Mouse (Mus musculus): ENCODE measurements at regions not wholly inside any gene's neighbourhood (a gene's known extent, or its start where the extent isn't known, plus 50 kb on each side); places are given as distances from the start of the nearest gene placed in this dataset.
A peak's percentile ranks its signal among the peaks of the same experiment; 100 is the strongest.

GRCm38 (mm10) chr17:88116321-88116720 lies 51.2 kb upstream of the Fbxo11 start:
- Histone ChIP-seq H3K36me3 (replicated peaks) (no peaks in the 10 kb centered on the region), H3K4me1 (no peaks in the 10 kb centered on the region), H3K9me3 (no peaks in the 10 kb centered on the region), H3K27me3 (replicated peaks) (no peaks in the 10 kb centered on the region), H3K27ac (no peak overlapping the region), H3K9ac (no peak overlapping the region), H3K4me2 (no peak overlapping the region), H3K4me3 (no peak overlapping the region)
- ATAC-seq (replicated peaks): no peak
- 89% methylated on average over 4 of the region's 4 CpGs for WGBS

- 93% methylated on average over 4 of the region's 4 CpGs for WGBS
- Histone ChIP-seq H3K9me3 (no peaks in the 10 kb centered on the region), H3K27ac (no peak overlapping the region), H3K4me1 (no peaks in the 10 kb centered on the region), H3K27me3 (replicated peaks) (no peaks in the 10 kb centered on the region), H3K9ac (no peak overlapping the region), H3K4me2 (no peak overlapping the region), H3K4me3 (no peak overlapping the region), H3K36me3 (replicated peaks) (no peaks in the 10 kb centered on the region)
- no peak for ATAC-seq (replicated peaks)
These were observed 53.6 kb upstream of the Fbxo11 start for GRCm38 (mm10) chr17:88118714-88119113.

- Histone ChIP-seq H3K4me3 (no peak overlapping the region), H3K27ac (no peak overlapping the region), H3K36me3 (replicated peaks) (no peaks in the 10 kb centered on the region), H3K9me3 (no peaks in the 10 kb centered on the region), H3K9ac (no peak overlapping the region), H3K4me2 (no peak overlapping the region), H3K4me1 (no peaks in the 10 kb centered on the region), H3K27me3 (replicated peaks) (no peaks in the 10 kb centered on the region)
- WGBS: 94% methylated on average over 3 of the region's 3 CpGs
- no peak for ATAC-seq (replicated peaks)
These were observed 58.6 kb upstream of the Fbxo11 start for GRCm38 (mm10) chr17:88123711-88124110.

- Histone ChIP-seq H3K36me3 (replicated peaks) (no peaks in the 10 kb centered on the region), H3K4me1 (no peaks in the 10 kb centered on the region), H3K4me2 (no peak overlapping the region), H3K4me3 (no peak overlapping the region), H3K27me3 (replicated peaks) (no peaks in the 10 kb centered on the region), H3K9me3 (no peaks in the 10 kb centered on the region), H3K27ac (no peak overlapping the region), H3K9ac (no peak overlapping the region)
- no peak for ATAC-seq (replicated peaks)
- 88% methylated on average over 2 of the region's 2 CpGs for WGBS
These were observed 62.0 kb upstream of the Fbxo11 start for GRCm38 (mm10) chr17:88127126-88127525.

GRCm38 (mm10) chr17:88131297-88131696 lies 66.2 kb upstream of the Fbxo11 start:
- Histone ChIP-seq H3K27ac (no peak overlapping the region), H3K4me3 (no peak overlapping the region), H3K36me3 (replicated peaks) (no peaks in the 10 kb centered on the region), H3K4me2 (no peak overlapping the region), H3K9me3 (no peaks in the 10 kb centered on the region), H3K27me3 (replicated peaks) (no peaks in the 10 kb centered on the region), H3K4me1 (no peaks in the 10 kb centered on the region), H3K9ac (no peak overlapping the region)
- WGBS: 81% methylated on average over 4 of the region's 4 CpGs
- ATAC-seq (replicated peaks): no peak

GRCm38 (mm10) chr17:88131980-88132379 lies 66.9 kb upstream of the Fbxo11 start:
- 86% methylated on average over 5 of the region's 5 CpGs for WGBS
- Histone ChIP-seq H3K27me3 (replicated peaks) (no peaks in the 10 kb centered on the region), H3K27ac (no peak overlapping the region), H3K4me1 (no peaks in the 10 kb centered on the region), H3K36me3 (replicated peaks) (no peaks in the 10 kb centered on the region), H3K9ac (no peak overlapping the region), H3K4me3 (no peak overlapping the region), H3K4me2 (no peak overlapping the region), H3K9me3 (no peaks in the 10 kb centered on the region)
- ATAC-seq (replicated peaks): no peak

GRCm38 (mm10) chr17:88132601-88133346 lies 67.7 kb upstream of the Fbxo11 start:
- no peak for ATAC-seq (replicated peaks)
- Histone ChIP-seq H3K27me3 (replicated peaks) (no peaks in the 10 kb centered on the region), H3K27ac (no peak overlapping the region), H3K4me1 (no peaks in the 10 kb centered on the region), H3K36me3 (replicated peaks) (no peaks in the 10 kb centered on the region), H3K4me2 (no peak overlapping the region), H3K9me3 (no peaks in the 10 kb centered on the region), H3K4me3 (no peak overlapping the region), H3K9ac (no peak overlapping the region)
- WGBS: 79% methylated on average over 23 of the region's 23 CpGs

- no peak for ATAC-seq (replicated peaks)
- H3K36me3 ChIP-seq (replicated peaks): no peaks in the 10 kb centered on the region
- no peaks in the 10 kb centered on the region for H3K4me1 ChIP-seq
- no peaks in the 10 kb centered on the region for H3K27me3 ChIP-seq (replicated peaks)
- H3K4me2 ChIP-seq: no peak overlapping the region
- no peak overlapping the region for H3K27ac ChIP-seq
- H3K4me3 ChIP-seq: no peak overlapping the region
- no peak overlapping the region for H3K9ac ChIP-seq
- WGBS: 98% methylated on average over 2 of the region's 2 CpGs
- no peaks in the 10 kb centered on the region for H3K9me3 ChIP-seq
These were observed 69.5 kb upstream of the Fbxo11 start for GRCm38 (mm10) chr17:88134546-88134945.

- Histone ChIP-seq H3K4me2 (no peak overlapping the region), H3K4me3 (no peak overlapping the region), H3K27ac (no peak overlapping the region), H3K9ac (no peak overlapping the region), H3K9me3 (no peaks in the 10 kb centered on the region), H3K4me1 (0 out of 2 replicates have a peak, but pooled peaks cover 2% of the 10 kb centered on the region), H3K36me3 (replicated peaks) (no peaks in the 10 kb centered on the region), H3K27me3 (replicated peaks) (no peaks in the 10 kb centered on the region)
- no peak for ATAC-seq (replicated peaks)
- WGBS: 43% methylated on average over 12 of the region's 12 CpGs
These were observed 76.4 kb upstream of the Fbxo11 start for GRCm38 (mm10) chr17:88141538-88141937.

GRCm38 (mm10) chr17:88142003-88142402 lies 76.9 kb upstream of the Fbxo11 start:
- WGBS: 49% methylated on average over 8 of the region's 8 CpGs
- Histone ChIP-seq H3K4me3 (no peak overlapping the region), H3K27me3 (replicated peaks) (no peaks in the 10 kb centered on the region), H3K4me2 (no peak overlapping the region), H3K27ac (no peak overlapping the region), H3K4me1 (0 out of 2 replicates have a peak, but pooled peaks cover 2% of the 10 kb centered on the region), H3K9ac (no peak overlapping the region), H3K9me3 (no peaks in the 10 kb centered on the region), H3K36me3 (replicated peaks) (no peaks in the 10 kb centered on the region)
- no peak for ATAC-seq (replicated peaks)

GRCm38 (mm10) chr17:88142809-88143208 lies 77.7 kb upstream of the Fbxo11 start:
- Histone ChIP-seq H3K27ac (no peak overlapping the region), H3K4me2 (no peak overlapping the region), H3K4me3 (no peak overlapping the region), H3K4me1 (0 out of 2 replicates have a peak, but pooled peaks cover 2% of the 10 kb centered on the region), H3K9me3 (no peaks in the 10 kb centered on the region), H3K36me3 (replicated peaks) (no peaks in the 10 kb centered on the region), H3K27me3 (replicated peaks) (no peaks in the 10 kb centered on the region), H3K9ac (no peak overlapping the region)
- no peak for ATAC-seq (replicated peaks)
- WGBS: 87% methylated on average over 3 of the region's 3 CpGs

GRCm38 (mm10) chr17:88143378-88143943 lies 78.4 kb upstream of the Fbxo11 start:
- Histone ChIP-seq H3K27me3 (replicated peaks) (no peaks in the 10 kb centered on the region), H3K4me3 (no peak overlapping the region), H3K4me1 (0 out of 2 replicates have a peak, but pooled peaks cover 2% of the 10 kb centered on the region), H3K9ac (no peak overlapping the region), H3K36me3 (replicated peaks) (no peaks in the 10 kb centered on the region), H3K27ac (no peak overlapping the region), H3K9me3 (no peaks in the 10 kb centered on the region), H3K4me2 (no peak overlapping the region)
- WGBS: 82% methylated on average over 3 of the region's 3 CpGs
- no peak for ATAC-seq (replicated peaks)

- H3K27me3 ChIP-seq (replicated peaks): no peaks in the 10 kb centered on the region; the same call in 1 of the 2 replicates
These were observed 93.5 kb upstream of the Fbxo11 start for GRCm38 (mm10) chr17:88158550-88158949.

More at GRCm38 (mm10) chr17:88158550-88158949, 93.5 kb upstream of the Fbxo11 start:
- H3K36me3 ChIP-seq (replicated peaks): no peaks in the 10 kb centered on the region
- H3K9me3 ChIP-seq: no peaks in the 10 kb centered on the region
- no peak overlapping the region for H3K4me3 ChIP-seq
- WGBS: 21% methylated on average over 6 of the region's 6 CpGs
- peak overlapping the region; percentile 43; the same call in 1 of the 2 replicates for H3K4me2 ChIP-seq
- H3K9ac ChIP-seq: no peak overlapping the region
- peaks cover 13% of the 10 kb centered on the region for H3K4me1 ChIP-seq
- H3K27ac ChIP-seq: no peak overlapping the region
- no peak for ATAC-seq (replicated peaks)
